In genomic region chr10:78298651-78299644, GRCm38 (mm10) we compare ENCODE assay signal across 8 mouse cellular contexts. TPM values are rescaled to one million over a fixed set of nuclear protein-coding genes. Genes with fewer than 3 reads are reported as not detected.
DNase-seq lines count a peak whose midpoint lies in the region; ATAC-seq and TF ChIP-seq lines count a peak whose summit lies in the region.

No protein-coding gene starts in this region.

- H3K4me2 ChIP-seq in heart, embryonic 13.5 days, result 0 out of 2 replicates have a peak overlapping the region, but pooled peaks have one; percentile 58
- no peak overlapping the region for H3K4me2 ChIP-seq in midbrain, postnatal 0 days (ENCODE audit: low read depth, low read length, poor library complexity, severe bottlenecking)
- H3K4me2 ChIP-seq in liver, embryonic 13.5 days, result no peak overlapping the region

- H3K9ac ChIP-seq in heart, embryonic 13.5 days, result peak overlapping the region; percentile 65; the same call in 1 of the 2 replicates
- H3K9ac ChIP-seq in midbrain, postnatal 0 days (replicated peaks; ENCODE audit: low read length, poor library complexity, severe bottlenecking), result no peak overlapping the region
- H3K9ac ChIP-seq in liver, embryonic 13.5 days, result no peak overlapping the region

- no peak for DNase-seq in heart, adult 9 months (ENCODE audit: low spot score in 2 of 2)
- no peak for DNase-seq in midbrain, postnatal 0 days (ENCODE audit: low spot score)
- no peak for DNase-seq in midbrain, embryonic 10.5 days (ENCODE audit: low spot score)
- DNase-seq in liver, embryonic 13.5 days, result no peak
- peak; percentile 58 for DNase-seq in thymus, postnatal 25 days
- no peak for DNase-seq in layer of hippocampus, postnatal 10 days (ENCODE audit: low spot score in 2 of 2)
- DNase-seq in layer of hippocampus, postnatal 25 days (ENCODE audit: extremely low spot score in 1 of 2, low spot score in 1 of 2), result no peak

- no peak overlapping the region for H3K4me3 ChIP-seq in heart, embryonic 13.5 days
- no peak overlapping the region for H3K4me3 ChIP-seq in midbrain, postnatal 0 days (ENCODE audit: low read depth, low read length)
- H3K4me3 ChIP-seq in midbrain, embryonic 10.5 days, result no peak overlapping the region
- H3K4me3 ChIP-seq in liver, embryonic 13.5 days (replicated peaks), result no peak overlapping the region

- WGBS in heart, embryonic 13.5 days, result 78% methylated on average over 8 of the region's 8 CpGs
- WGBS in midbrain, postnatal 0 days, result 90% methylated on average over 8 of the region's 8 CpGs
- 91% methylated on average over 8 of the region's 8 CpGs for WGBS in midbrain, embryonic 10.5 days
- WGBS in liver, embryonic 13.5 days (ENCODE audit: insufficient replicate concordance), result 66% methylated on average over 8 of the region's 8 CpGs

- no peaks in the 10 kb centered on the region for H3K27me3 ChIP-seq in heart, embryonic 13.5 days (replicated peaks)
- H3K27me3 ChIP-seq in midbrain, postnatal 0 days (ENCODE audit: insufficient read depth, low read length), result no peaks in the 10 kb centered on the region
- H3K27me3 ChIP-seq in midbrain, embryonic 10.5 days (ENCODE audit: low read depth, poor library complexity, severe bottlenecking), result no peaks in the 10 kb centered on the region
- H3K27me3 ChIP-seq in liver, embryonic 13.5 days, result no peaks in the 10 kb centered on the region

- TF ChIP-seq CTCF in midbrain, postnatal 0 days (IDR thresholded peaks at IDR 0.05), result no peak

- H3K4me1 ChIP-seq in heart, embryonic 13.5 days, result peaks cover 32% of the 10 kb centered on the region
- H3K4me1 ChIP-seq in midbrain, postnatal 0 days (ENCODE audit: insufficient read depth, low read length), result 0 out of 2 replicates have a peak, but pooled peaks cover 4% of the 10 kb centered on the region
- H3K4me1 ChIP-seq in midbrain, embryonic 10.5 days, result 0 out of 2 replicates have a peak, but pooled peaks cover 8% of the 10 kb centered on the region
- H3K4me1 ChIP-seq in liver, embryonic 13.5 days (replicated peaks), result peaks cover 16% of the 10 kb centered on the region

- H3K27ac ChIP-seq in heart, embryonic 13.5 days (replicated peaks), result peak overlapping the region; percentile 95
- H3K27ac ChIP-seq in midbrain, postnatal 0 days (ENCODE audit: low read depth, low read length), result peak overlapping the region; percentile 44; the same call in 1 of the 2 replicates
- H3K27ac ChIP-seq in midbrain, embryonic 10.5 days (replicated peaks), result no peak overlapping the region
- H3K27ac ChIP-seq in liver, embryonic 13.5 days, result peak overlapping the region; percentile 43; the same call in 1 of the 2 replicates

- peaks cover 9% of the 10 kb centered on the region for H3K36me3 ChIP-seq in heart, embryonic 13.5 days
- 0 out of 2 replicates have a peak, but pooled peaks cover 3% of the 10 kb centered on the region for H3K36me3 ChIP-seq in midbrain, postnatal 0 days (ENCODE audit: insufficient read depth, low read length)
- H3K36me3 ChIP-seq in midbrain, embryonic 10.5 days, result peaks cover 14% of the 10 kb centered on the region
- H3K36me3 ChIP-seq in liver, embryonic 13.5 days, result no peaks in the 10 kb centered on the region

- H3K9me3 ChIP-seq in heart, embryonic 13.5 days, result no peaks in the 10 kb centered on the region
- no peaks in the 10 kb centered on the region for H3K9me3 ChIP-seq in midbrain, postnatal 0 days (ENCODE audit: low read length)
- H3K9me3 ChIP-seq in midbrain, embryonic 10.5 days (replicated peaks), result no peaks in the 10 kb centered on the region
- no peaks in the 10 kb centered on the region for H3K9me3 ChIP-seq in liver, embryonic 13.5 days (replicated peaks)

- ATAC-seq in heart, embryonic 13.5 days (ENCODE audit: extremely low read depth, insufficient number of reproducible peaks, low FRiP score, low TSS enrichment), result no peak
- ATAC-seq in midbrain, postnatal 0 days (ENCODE audit: low FRiP score), result no peak
- peak; percentile 4; the same call in 1 of the 2 replicates for ATAC-seq in liver, embryonic 13.5 days (ENCODE audit: low read depth)

RNA-seq across cellular contexts. Expression of gene Agpat3, which starts 53.3 kb away (rescaled TPM):
- 36.7 and 41.7 TPM in 2 replicates for polyA plus RNA-seq in heart, embryonic 13.5 days (2015; fragmentation: Nextera tagmentation; extraction: Ambion mirVana)
- 106 and 137 TPM in 2 replicates for total RNA-seq in midbrain, postnatal 0 days (2014; rRNA removed)
- 91.7 and 96.8 TPM in 2 replicates for polyA plus RNA-seq in midbrain, postnatal 0 days (2015; fragmentation: Nextera tagmentation; extraction: Ambion mirVana)
- 41.6 and 48.9 TPM in 2 replicates for polyA plus RNA-seq in midbrain, embryonic 10.5 days (2016; fragmentation: Nextera tagmentation; extraction: Ambion mirVana)
- 18.1 and 19.5 TPM in 2 replicates for polyA plus RNA-seq in liver, embryonic 13.5 days (2015; fragmentation: Nextera tagmentation; extraction: Ambion mirVana)
- 100 to 1,000 TPM; 247 to 258 TPM for total RNA-seq in layer of hippocampus, postnatal 10 days (2021)
- 100 to 1,000 TPM; 233 TPM for total RNA-seq in layer of hippocampus, postnatal 25 days (2021)

RNA-seq across cellular contexts. Expression of gene Trappc10, which starts 54.5 kb away (rescaled TPM):
- 10.5 and 11.1 TPM in 2 replicates for polyA plus RNA-seq in heart, embryonic 13.5 days (2015; fragmentation: Nextera tagmentation; extraction: Ambion mirVana)
- 102 and 129 TPM in 2 replicates for total RNA-seq in midbrain, postnatal 0 days (2014; rRNA removed)
- polyA plus RNA-seq in midbrain, postnatal 0 days (2015; fragmentation: Nextera tagmentation; extraction: Ambion mirVana), result 35.1 and 42.2 TPM in 2 replicates
- 9.3 and 12.4 TPM in 2 replicates for polyA plus RNA-seq in midbrain, embryonic 10.5 days (2016; fragmentation: Nextera tagmentation; extraction: Ambion mirVana)
- polyA plus RNA-seq in liver, embryonic 13.5 days (2015; fragmentation: Nextera tagmentation; extraction: Ambion mirVana), result 15.6 and 15.8 TPM in 2 replicates
- 10 to 100 TPM; 74.0 to 78.5 TPM for total RNA-seq in layer of hippocampus, postnatal 10 days (2021)
- total RNA-seq in layer of hippocampus, postnatal 25 days (2021), result 10 to 100 TPM; 79.5 to 80.8 TPM
